Mouse (Mus musculus): ENCODE measurements around the gene Pnisr. TPM values are rescaled to one million over a fixed set of nuclear protein-coding genes. Genes with fewer than 3 reads are reported as not detected.

Pnisr gene
- 216 and 226 TPM in 2 replicates for polyA plus RNA-seq (2015; fragmentation: Nextera tagmentation; extraction: Ambion mirVana)

DNA sequence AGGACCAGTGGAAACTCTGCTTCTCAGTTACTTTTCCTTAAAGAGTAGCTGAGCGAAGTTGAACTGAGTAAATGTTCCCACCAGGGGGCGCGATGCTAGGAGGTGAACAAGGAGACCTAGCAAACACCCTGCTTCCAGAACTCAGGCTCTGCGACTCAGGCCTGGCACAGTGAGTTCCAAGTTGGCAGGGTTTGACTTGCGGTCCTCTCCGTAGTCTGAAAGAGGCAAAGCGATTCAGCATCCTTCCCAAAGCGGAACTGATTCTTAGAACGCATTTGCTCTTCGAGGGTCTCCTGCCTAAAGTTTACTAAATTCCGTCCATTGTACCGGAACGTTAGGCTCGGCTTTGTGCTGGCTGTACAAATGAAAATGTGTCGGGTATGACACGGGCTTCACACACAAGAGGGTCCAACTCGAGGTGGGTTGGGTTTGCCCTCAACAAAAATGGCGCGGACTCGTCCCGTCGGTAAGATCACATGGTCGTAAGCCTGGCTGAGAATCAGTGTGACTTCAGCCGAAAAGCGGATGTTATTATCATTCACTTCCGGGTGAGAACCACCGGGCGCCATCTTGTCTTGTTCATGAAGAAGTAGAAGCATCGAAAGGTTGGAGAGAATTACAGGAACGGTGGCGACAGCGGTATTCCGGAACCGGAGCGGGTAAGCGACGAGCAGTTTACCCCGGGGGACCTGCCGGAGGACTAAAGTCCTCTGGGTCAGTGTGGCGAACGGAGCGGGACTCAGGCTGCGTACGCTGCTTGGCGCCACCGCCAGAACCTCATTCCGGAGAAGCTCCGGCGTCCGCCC is at the start of gene Pnisr:
Gene Pnisr (plus strand): TSS at position 103 of the 806 bp plus-strand sequence.
- no peaks in the 10 kb centered on the region for H3K27me3 ChIP-seq
- under 1% methylated on average over 50 of the region's 50 CpGs for WGBS

DNA sequence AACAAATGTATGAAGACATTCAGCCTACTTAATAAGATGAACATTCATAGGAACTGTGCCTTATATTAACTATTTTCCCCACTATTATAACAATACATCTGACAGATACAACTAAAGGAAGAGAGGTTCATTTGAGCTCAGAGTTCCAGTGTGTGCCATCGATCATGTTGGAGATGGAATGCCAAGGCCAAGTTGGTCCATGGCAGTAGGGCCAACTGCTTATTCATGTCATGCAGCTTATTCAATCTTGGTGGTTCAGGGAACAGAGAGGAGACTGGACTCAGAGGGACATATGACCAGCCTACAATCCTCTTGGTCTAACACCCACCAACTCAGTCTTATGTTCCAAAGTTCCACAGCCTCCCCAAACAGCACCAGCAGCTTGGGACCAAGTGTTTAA is 46.4 kb upstream of the Pnisr start:
- WGBS, result 91% methylated on average over 1 of the region's 1 CpGs
- no peak overlapping the region for H3K4me2 ChIP-seq (replicated peaks)
- no peaks in the 10 kb centered on the region for H3K27me3 ChIP-seq
- H3K4me1 ChIP-seq (replicated peaks), result no peaks in the 10 kb centered on the region
- peaks cover 57% of the 10 kb centered on the region for H3K36me3 ChIP-seq
- H3K27ac ChIP-seq, result no peak overlapping the region
- H3K4me3 ChIP-seq (replicated peaks), result no peak overlapping the region
- no peak overlapping the region for H3K9ac ChIP-seq (replicated peaks)
- no peak for ATAC-seq
- no peaks in the 10 kb centered on the region for H3K9me3 ChIP-seq

More for the DNA sequence above, at the start of gene Pnisr:
- peak within 1 kb of the TSS; percentile 86 for H3K9ac ChIP-seq (replicated peaks)
- peaks cover 27% of the 10 kb centered on the region for H3K4me1 ChIP-seq (replicated peaks)
- ATAC-seq, result peak; percentile 98
- H3K27ac ChIP-seq, result peak within 1 kb of the TSS; percentile 97
- H3K4me2 ChIP-seq (replicated peaks), result peak within 1 kb of the TSS; percentile 54
- no peaks in the 10 kb centered on the region for H3K9me3 ChIP-seq
- no peaks in the 10 kb centered on the region for H3K36me3 ChIP-seq
- peak within 1 kb of the TSS; percentile 88 for H3K4me3 ChIP-seq (replicated peaks)

- ATAC-seq, result no peak
- no peaks in the 10 kb centered on the region for H3K27me3 ChIP-seq
- no peak overlapping the region for H3K9ac ChIP-seq (replicated peaks)
- H3K9me3 ChIP-seq, result no peaks in the 10 kb centered on the region
- no peak overlapping the region for H3K4me3 ChIP-seq (replicated peaks)
- no peaks in the 10 kb centered on the region for H3K4me1 ChIP-seq (replicated peaks)
- no peak overlapping the region for H3K4me2 ChIP-seq (replicated peaks)
- no peak overlapping the region for H3K27ac ChIP-seq
- H3K36me3 ChIP-seq, result peaks cover 54% of the 10 kb centered on the region
- WGBS, result 93% methylated on average over 2 of the region's 2 CpGs
Observed at GRCm38 (mm10) chr4:21801620-21802019, 45.8 kb upstream of the Pnisr start.

DNA sequence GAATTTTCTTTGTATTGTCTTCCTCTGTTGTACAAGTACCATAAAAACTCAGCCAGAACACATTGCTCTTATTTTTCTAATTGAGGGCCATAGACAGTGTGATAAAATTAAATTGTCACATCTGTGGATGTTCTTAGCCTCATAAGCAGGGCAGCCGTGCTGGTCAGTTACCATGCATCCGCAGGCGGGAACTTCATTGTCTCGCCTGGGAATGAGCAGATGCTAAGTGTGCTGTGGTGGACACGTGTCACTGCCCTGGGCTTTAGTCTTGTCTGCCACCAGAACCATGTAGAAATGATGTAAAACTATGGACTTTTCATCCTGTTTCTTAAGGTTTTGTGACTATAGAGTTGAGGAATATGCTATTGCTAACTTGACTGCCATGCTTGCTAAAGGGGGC is 40.2 kb upstream of the Pnisr start:
- H3K9ac ChIP-seq (replicated peaks), result no peak overlapping the region
- H3K27me3 ChIP-seq, result no peaks in the 10 kb centered on the region
- no peak overlapping the region for H3K4me3 ChIP-seq (replicated peaks)
- 57% methylated on average over 5 of the region's 5 CpGs for WGBS
- no peak for ATAC-seq
- H3K36me3 ChIP-seq, result peaks cover 43% of the 10 kb centered on the region
- no peak overlapping the region for H3K27ac ChIP-seq
- no peaks in the 10 kb centered on the region for H3K4me1 ChIP-seq (replicated peaks)
- H3K9me3 ChIP-seq, result no peaks in the 10 kb centered on the region
- H3K4me2 ChIP-seq (replicated peaks), result no peak overlapping the region

DNA sequence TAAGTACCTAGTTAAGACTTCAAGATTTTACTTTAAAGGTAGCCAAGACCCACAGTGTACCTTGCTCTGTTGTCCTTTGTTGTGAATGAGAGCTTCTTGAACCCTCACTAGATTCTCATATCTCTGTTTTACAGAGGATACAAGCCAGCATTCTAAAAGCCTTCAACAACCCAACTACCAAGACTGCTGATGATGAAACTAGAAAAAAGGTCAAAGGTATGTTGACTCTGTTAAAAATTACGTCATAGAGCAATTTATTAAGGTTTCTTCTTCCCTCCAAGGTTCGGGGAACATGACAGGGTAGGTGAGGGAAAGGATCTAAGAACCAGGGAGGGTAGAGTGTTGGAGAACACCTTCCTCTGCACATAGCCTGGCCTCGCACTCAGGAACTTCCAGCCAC is 36.8 kb upstream of the Pnisr start:
- Histone ChIP-seq H3K27ac (no peak overlapping the region), H3K4me1 (replicated peaks) (no peaks in the 10 kb centered on the region), H3K27me3 (no peaks in the 10 kb centered on the region), H3K9me3 (no peaks in the 10 kb centered on the region), H3K9ac (replicated peaks) (no peak overlapping the region), H3K4me3 (replicated peaks) (no peak overlapping the region), H3K36me3 (peaks cover 29% of the 10 kb centered on the region), H3K4me2 (replicated peaks) (no peak overlapping the region)
- WGBS, result 91% methylated on average over 3 of the region's 3 CpGs
- no peak for ATAC-seq

- 92% methylated on average over 6 of the region's 6 CpGs for WGBS
- Histone ChIP-seq H3K4me3 (replicated peaks) (no peak overlapping the region), H3K9me3 (no peaks in the 10 kb centered on the region), H3K27ac (no peak overlapping the region), H3K4me2 (replicated peaks) (no peak overlapping the region), H3K4me1 (replicated peaks) (no peaks in the 10 kb centered on the region), H3K9ac (replicated peaks) (no peak overlapping the region), H3K36me3 (peaks cover 38% of the 10 kb centered on the region), H3K27me3 (no peaks in the 10 kb centered on the region)
- no peak for ATAC-seq
Observed at GRCm38 (mm10) chr4:21812635-21813034, 34.7 kb upstream of the Pnisr start.

GRCm38 (mm10) chr4:21814029-21814428 is 33.4 kb upstream of the Pnisr start:
- WGBS, result 40% methylated on average over 2 of the region's 2 CpGs
- H3K27me3 ChIP-seq, result no peaks in the 10 kb centered on the region

GRCm38 (mm10) chr4:21826616-21827015 is 20.8 kb upstream of the Pnisr start:
- H3K4me2 ChIP-seq (replicated peaks), result no peak overlapping the region
- no peak overlapping the region for H3K27ac ChIP-seq
- ATAC-seq, result no peak
- H3K36me3 ChIP-seq, result peaks cover 46% of the 10 kb centered on the region
- H3K9me3 ChIP-seq, result no peaks in the 10 kb centered on the region
- H3K27me3 ChIP-seq, result no peaks in the 10 kb centered on the region
- H3K9ac ChIP-seq (replicated peaks), result no peak overlapping the region
- WGBS, result 89% methylated on average over 2 of the region's 2 CpGs
- no peak overlapping the region for H3K4me3 ChIP-seq (replicated peaks)
- H3K4me1 ChIP-seq (replicated peaks), result no peaks in the 10 kb centered on the region

More at GRCm38 (mm10) chr4:21814029-21814428, 33.4 kb upstream of the Pnisr start:
- no peak overlapping the region for H3K4me3 ChIP-seq (replicated peaks)
- no peak overlapping the region for H3K4me2 ChIP-seq (replicated peaks)
- peak; percentile 93 for ATAC-seq
- H3K36me3 ChIP-seq, result peaks cover 40% of the 10 kb centered on the region
- H3K9me3 ChIP-seq, result no peaks in the 10 kb centered on the region
- no peak overlapping the region for H3K27ac ChIP-seq
- no peaks in the 10 kb centered on the region for H3K4me1 ChIP-seq (replicated peaks)
- no peak overlapping the region for H3K9ac ChIP-seq (replicated peaks)

DNA sequence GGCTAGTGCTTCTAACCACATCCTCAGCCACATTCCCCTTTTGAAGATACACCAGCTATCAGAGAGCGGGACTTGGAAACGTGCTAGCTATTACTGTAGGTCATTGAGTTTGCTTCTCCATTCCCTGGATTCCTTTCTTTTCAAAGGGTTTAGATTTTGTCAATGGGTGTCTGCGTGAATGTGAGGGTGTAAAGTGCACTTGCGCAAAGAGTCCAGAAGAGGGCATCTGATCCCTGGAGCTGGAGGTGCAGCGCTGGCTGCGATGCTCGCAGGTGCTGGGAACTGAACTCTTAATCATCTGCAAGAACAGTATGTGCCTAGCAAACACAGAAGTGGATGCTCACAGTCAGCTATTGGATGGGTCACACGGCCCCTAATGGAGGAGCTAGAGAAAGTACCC is 14.5 kb upstream of the Pnisr start:
- ATAC-seq, result no peak
- Histone ChIP-seq H3K4me1 (replicated peaks) (no peaks in the 10 kb centered on the region), H3K27ac (no peak overlapping the region), H3K9ac (replicated peaks) (no peak overlapping the region), H3K9me3 (no peaks in the 10 kb centered on the region), H3K36me3 (peaks cover 26% of the 10 kb centered on the region), H3K27me3 (no peaks in the 10 kb centered on the region), H3K4me3 (replicated peaks) (no peak overlapping the region), H3K4me2 (replicated peaks) (no peak overlapping the region)
- WGBS, result 94% methylated on average over 8 of the region's 8 CpGs

DNA sequence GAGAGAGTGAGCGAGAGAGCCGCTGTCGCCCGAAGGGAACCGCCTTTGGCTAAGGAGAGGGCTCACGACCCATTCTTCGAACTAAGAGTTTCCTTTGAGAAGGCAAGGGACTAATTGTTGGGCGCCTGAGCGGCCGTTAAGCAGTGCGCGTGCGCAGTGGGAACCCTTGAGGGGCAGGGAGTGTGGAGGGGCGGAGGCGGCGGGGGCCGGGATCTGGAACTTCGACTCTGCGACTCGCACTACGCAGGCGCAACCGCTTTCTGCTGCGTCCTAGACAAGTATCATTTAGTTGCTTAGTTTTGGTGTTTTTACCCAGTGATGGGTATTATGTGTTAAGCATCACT is 876 bp downstream of the Pnisr start:
- Histone ChIP-seq H3K4me2 (replicated peaks) (peak overlapping the region; percentile 54), H3K27ac (peak overlapping the region; percentile 97), H3K27me3 (no peaks in the 10 kb centered on the region), H3K4me3 (replicated peaks) (peak overlapping the region; percentile 88), H3K9me3 (no peaks in the 10 kb centered on the region), H3K4me1 (replicated peaks) (peaks cover 27% of the 10 kb centered on the region), H3K9ac (replicated peaks) (peak overlapping the region; percentile 86), H3K36me3 (no peaks in the 10 kb centered on the region)
- WGBS, result 0% methylated on average over 24 of the region's 24 CpGs
- ATAC-seq, result peak; percentile 87

- H3K4me1 ChIP-seq (replicated peaks), result no peaks in the 10 kb centered on the region
- WGBS, result 72% methylated on average over 1 of the region's 1 CpGs
Observed at GRCm38 (mm10) chr4:21857481-21857880, 10.1 kb downstream of the Pnisr start.

GRCm38 (mm10) chr4:21865226-21865625 is 17.8 kb downstream of the Pnisr start:
- H3K36me3 ChIP-seq, result peaks cover 63% of the 10 kb centered on the region
- H3K4me1 ChIP-seq (replicated peaks), result no peaks in the 10 kb centered on the region
- no peak for ATAC-seq

More at GRCm38 (mm10) chr4:21857481-21857880, 10.1 kb downstream of the Pnisr start:
- H3K36me3 ChIP-seq, result peaks cover 56% of the 10 kb centered on the region
- no peak overlapping the region for H3K27ac ChIP-seq
- H3K27me3 ChIP-seq, result no peaks in the 10 kb centered on the region
- H3K4me2 ChIP-seq (replicated peaks), result no peak overlapping the region
- ATAC-seq, result no peak
- no peak overlapping the region for H3K4me3 ChIP-seq (replicated peaks)
- H3K9ac ChIP-seq (replicated peaks), result no peak overlapping the region
- H3K9me3 ChIP-seq, result no peaks in the 10 kb centered on the region

More at GRCm38 (mm10) chr4:21865226-21865625, 17.8 kb downstream of the Pnisr start:
- Histone ChIP-seq H3K4me3 (replicated peaks) (no peak overlapping the region), H3K9me3 (no peaks in the 10 kb centered on the region), H3K9ac (replicated peaks) (no peak overlapping the region), H3K4me2 (replicated peaks) (no peak overlapping the region), H3K27me3 (no peaks in the 10 kb centered on the region), H3K27ac (no peak overlapping the region)
- 97% methylated on average over 1 of the region's 1 CpGs for WGBS
